Mouse (Mus musculus) E14TG2a.4 (cell line): ENCODE data around the gene Sepsecs.

Source experiments
- CTCF ChIP-seq: conservative IDR thresholded peaks from 2 replicates; pipeline ENCODE4 v1.5.1; 2014; ENCODE audit warnings: low read length
- NANOG ChIP-seq: IDR thresholded peaks from 2 replicates; pipeline ENCODE4 v1.6.1; 2014; ENCODE audit warnings: borderline replicate concordance, low read length, mixed read lengths
- POU5F1 ChIP-seq: IDR thresholded peaks from 2 replicates; pipeline ENCODE4 v1.6.1; 2014; ENCODE audit warnings: low read length, borderline replicate concordance

- TF ChIP-seq CTCF (no peak), POU5F1 (no peak), NANOG (no peak)
These were observed 78.9 kb downstream of the Sepsecs start for GRCm38 (mm10) chr5:52590612-52591011.
